Mouse (Mus musculus): ENCODE results near the gene Il5ra.

The Il5ra gene

GRCm38 (mm10) chr6:106732563-106732962, 16.3 kb downstream of the Il5ra start:
- DNase-seq, result no peak

DNA sequence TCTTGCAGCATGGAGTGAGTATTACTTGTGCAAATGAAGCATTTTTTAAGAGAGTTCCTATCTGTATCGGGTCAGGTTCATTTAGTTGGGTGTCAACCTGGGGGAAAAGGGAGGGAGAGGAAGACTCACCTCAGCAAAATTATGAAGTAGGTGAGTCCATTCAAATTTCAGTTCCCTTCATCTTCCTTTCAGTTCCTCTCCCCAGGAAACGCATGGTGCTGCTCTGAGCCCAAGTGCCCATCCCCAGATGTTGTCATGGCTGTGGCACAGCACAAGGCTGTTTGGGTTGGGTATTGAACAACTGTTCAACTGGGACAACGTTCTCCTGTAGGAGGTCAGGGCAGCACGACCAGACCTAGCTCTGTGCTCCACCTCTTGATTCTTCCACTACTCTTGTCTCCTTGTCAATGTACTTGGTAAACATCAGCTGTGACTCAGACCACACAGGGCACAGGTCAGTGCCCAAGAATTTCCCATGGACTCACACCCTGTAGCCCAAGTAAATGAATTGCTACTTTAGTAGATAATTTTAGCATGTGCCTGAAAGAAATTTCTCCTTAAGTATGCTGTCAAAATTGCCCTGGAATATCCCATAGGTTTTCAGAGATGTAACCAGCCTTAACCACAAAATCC, 19.0 kb downstream of the Il5ra start:
- no peak for DNase-seq

DNA sequence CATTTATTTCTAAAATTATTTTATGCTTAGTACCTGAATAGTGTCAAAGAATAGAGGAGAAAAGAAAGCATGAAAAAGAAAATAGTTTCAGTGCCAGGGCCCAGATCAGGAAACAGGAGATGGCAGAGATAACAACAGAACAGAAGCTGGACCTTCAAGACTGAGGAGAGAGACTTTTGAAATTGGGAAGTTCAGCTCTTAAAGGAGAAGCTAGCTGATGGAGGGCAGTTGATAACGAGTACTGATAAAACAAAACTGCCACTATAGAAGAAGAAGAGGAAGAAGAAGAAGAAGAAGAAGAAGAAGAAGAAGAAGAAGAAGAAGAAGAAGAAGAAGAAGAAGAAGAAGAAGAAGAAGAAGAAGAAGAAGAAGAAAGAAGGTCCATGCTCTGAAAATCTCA, 21.1 kb downstream of the Il5ra start:
- no peak for DNase-seq

- no peak for DNase-seq
Observed at GRCm38 (mm10) chr6:106726078-106726477, 22.8 kb downstream of the Il5ra start.

DNA sequence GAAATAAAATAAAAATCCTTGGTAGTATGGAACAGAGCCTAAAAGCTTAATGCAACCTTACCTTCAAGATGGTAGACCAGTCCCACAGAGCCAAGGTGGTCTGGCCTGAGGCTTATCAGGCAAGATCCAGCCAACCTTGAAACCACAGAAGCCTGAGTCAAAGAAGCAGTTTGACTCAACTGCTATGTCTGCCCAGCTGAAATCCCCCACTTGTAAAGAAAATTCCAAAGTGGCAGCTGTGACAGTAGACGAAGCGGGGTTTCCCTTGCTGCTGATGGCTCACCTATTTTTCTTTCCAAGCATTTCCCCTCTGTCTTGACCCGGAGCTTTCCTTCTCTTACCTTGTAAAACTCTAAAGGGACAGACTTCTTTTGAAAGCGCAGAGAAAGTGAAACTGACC, 23.2 kb downstream of the Il5ra start:
- DNase-seq, result no peak

GRCm38 (mm10) chr6:106705506-106706035, 43.3 kb downstream of the Il5ra start:
- no peak for DNase-seq

GRCm38 (mm10) chr6:106701931-106702330, 46.9 kb downstream of the Il5ra start:
- no peak for DNase-seq

GRCm38 (mm10) chr6:106675581-106675980, 73.3 kb downstream of the Il5ra start:
- no peak for DNase-seq

- no peak for DNase-seq
Observed at GRCm38 (mm10) chr6:106663780-106664651, 84.8 kb downstream of the Il5ra start.
